Mouse (Mus musculus): Measurements from ENCODE around the gene B830017H08Rik.

- no peak for TF ChIP-seq CTCF (IDR thresholded peaks at IDR 0.05; ENCODE audit: low read depth)
- no peak for TF ChIP-seq EP300 (IDR thresholded peaks at IDR 0.05; ENCODE audit: low read depth)
Observed at GRCm38 (mm10) chr16:17809711-17810110, 23.2 kb upstream of the B830017H08Rik start.

Data from liver, embryonic 14.5 days (tissue).